Mouse (Mus musculus): ENCODE measurements around the gene Metap1d.

Gene Metap1d

GRCm38 (mm10) chr2:71475311-71475710 is 22.2 kb downstream of the Metap1d start:
- no peak for DNase-seq (ENCODE audit: low spot score in 2 of 2)

GRCm38 (mm10) chr2:71475760-71476159 is 22.7 kb downstream of the Metap1d start:
- DNase-seq (ENCODE audit: low spot score in 2 of 2), result no peak

- no peak for DNase-seq (ENCODE audit: low spot score in 2 of 2)
Measured at GRCm38 (mm10) chr2:71477787-71478186, 24.7 kb downstream of the Metap1d start.

- DNase-seq (ENCODE audit: low spot score in 2 of 2), result no peak
Measured at GRCm38 (mm10) chr2:71479917-71480316, 26.8 kb downstream of the Metap1d start.

GRCm38 (mm10) chr2:71481825-71482224 is 28.7 kb downstream of the Metap1d start:
- DNase-seq (ENCODE audit: low spot score in 2 of 2), result no peak

- no peak for DNase-seq (ENCODE audit: low spot score in 2 of 2)
Measured at GRCm38 (mm10) chr2:71483046-71483716, 30.1 kb downstream of the Metap1d start.

- DNase-seq (ENCODE audit: low spot score in 2 of 2), result no peak
Measured at GRCm38 (mm10) chr2:71483717-71484066, 30.6 kb downstream of the Metap1d start.

- DNase-seq (ENCODE audit: low spot score in 2 of 2), result no peak
Measured at GRCm38 (mm10) chr2:71491295-71491694, 38.2 kb downstream of the Metap1d start.

GRCm38 (mm10) chr2:71493161-71493683 is 40.1 kb downstream of the Metap1d start:
- DNase-seq (ENCODE audit: low spot score in 2 of 2), result no peak

GRCm38 (mm10) chr2:71494503-71494902 is 41.4 kb downstream of the Metap1d start:
- DNase-seq (ENCODE audit: low spot score in 2 of 2), result no peak

- DNase-seq (ENCODE audit: low spot score in 2 of 2), result no peak
Measured at GRCm38 (mm10) chr2:71494971-71495370, 41.9 kb downstream of the Metap1d start.

- no peak for DNase-seq (ENCODE audit: low spot score in 2 of 2)
Measured at GRCm38 (mm10) chr2:71497175-71497574, 44.1 kb downstream of the Metap1d start.

GRCm38 (mm10) chr2:71499276-71500230 is 46.5 kb downstream of the Metap1d start:
- no peak for DNase-seq (ENCODE audit: low spot score in 2 of 2)

- DNase-seq (ENCODE audit: low spot score in 2 of 2), result no peak
Measured at GRCm38 (mm10) chr2:71504852-71505251, 51.8 kb downstream of the Metap1d start.

GRCm38 (mm10) chr2:71511209-71511608 is 58.1 kb downstream of the Metap1d start:
- DNase-seq (ENCODE audit: low spot score in 2 of 2), result no peak

- DNase-seq (ENCODE audit: low spot score in 2 of 2), result no peak
Measured at GRCm38 (mm10) chr2:71512326-71512725, 59.2 kb downstream of the Metap1d start.

- no peak for DNase-seq (ENCODE audit: low spot score in 2 of 2)
Measured at GRCm38 (mm10) chr2:71516995-71517394, 63.9 kb downstream of the Metap1d start.

GRCm38 (mm10) chr2:71517466-71518099 is 64.5 kb downstream of the Metap1d start:
- DNase-seq (ENCODE audit: low spot score in 2 of 2), result no peak

- DNase-seq (ENCODE audit: low spot score in 2 of 2), result no peak
Measured at GRCm38 (mm10) chr2:71522871-71523270, 69.8 kb downstream of the Metap1d start.

GRCm38 (mm10) chr2:71523431-71523830 is 70.4 kb downstream of the Metap1d start:
- DNase-seq (ENCODE audit: low spot score in 2 of 2), result no peak

GRCm38 (mm10) chr2:71524763-71525162 is 71.7 kb downstream of the Metap1d start:
- no peak for DNase-seq (ENCODE audit: low spot score in 2 of 2)

All from frontal cortex, postnatal 25 days (tissue).